Mouse (Mus musculus) intestine, postnatal 0 days (tissue): ENCODE measurements around the gene Sorbs2. TPM values are rescaled to one million over a fixed set of nuclear protein-coding genes. Genes with fewer than 3 reads are reported as not detected.

Source experiments
- ATAC-seq: fragments of 200-750 bp; cut with Nextera tagmentation; 2 replicates; pipeline ENCODE4 v1.8.0; 2017; ENCODE audit warnings: mild to moderate bottlenecking, moderate TSS enrichment, moderate library complexity
- H3K27ac ChIP-seq: fragments of 300-500 bp; sonication (generic); 2 replicates; pipeline ENCODE4 v1.5.1; 2014; ENCODE audit warnings: mild to moderate bottlenecking, low read depth, low read length, moderate library complexity
- H3K27me3 ChIP-seq: fragments of 300-500 bp; sonication (generic); replicated peaks from 2 replicates; pipeline ENCODE4 v1.6.1; 2014; ENCODE audit warnings: low read length, mixed read lengths; ENCODE audit not compliant: control insufficient read depth, insufficient read depth
- H3K36me3 ChIP-seq: fragments of 300-500 bp; sonication (generic); 2 replicates; pipeline ENCODE4 v1.6.1; 2014; ENCODE audit warnings: mild to moderate bottlenecking, moderate library complexity; ENCODE audit not compliant: control insufficient read depth, insufficient read depth
- H3K4me1 ChIP-seq: fragments of 300-500 bp; sonication (generic); replicated peaks from 2 replicates; pipeline ENCODE4 v1.6.1; 2014; ENCODE audit warnings: antibody characterized with exemption, low read length, mixed read lengths; ENCODE audit not compliant: control insufficient read depth, insufficient read depth
- H3K4me2 ChIP-seq: fragments of 300-500 bp; sonication (generic); replicated peaks from 2 replicates; pipeline ENCODE4 v1.6.1; 2014; ENCODE audit warnings: low read depth, mild to moderate bottlenecking, moderate library complexity
- H3K4me3 ChIP-seq: fragments of 300-500 bp; sonication (generic); 2 replicates; pipeline ENCODE4 v1.5.1; 2014; ENCODE audit warnings: low read depth, low read length
- H3K9ac ChIP-seq: fragments of 300-500 bp; sonication (generic); 2 replicates; pipeline ENCODE4 v1.6.1; 2014; ENCODE audit warnings: mild to moderate bottlenecking, low read depth, low read length
- H3K9me3 ChIP-seq: fragments of 300-500 bp; sonication (generic); 2 replicates; pipeline ENCODE4 v1.6.1; 2016; ENCODE audit warnings: mixed run types; ENCODE audit not compliant: control insufficient read depth
- CTCF ChIP-seq: sonication (generic); IDR thresholded peaks from 2 replicates; pipeline ENCODE4 v1.5.1; 2016; ENCODE audit warnings: low read depth, mild to moderate bottlenecking, control low read depth, antibody characterized with exemption, moderate library complexity
- WGBS: fragments of 180-500 bp; shearing (Covaris S2); extraction: QIAGEN DNeasy Blood & Tissue Kit; methylation state at CpG from one replicate; pipeline ENCODE4 v1.1.7; 2014; 5-methylcytosine and 5-hydroxymethylcytosine counted together
- polyA plus RNA-seq: library from polyadenylated mRNA; unstranded; fragments of >200 nt; fragmentation: Nextera tagmentation; extraction: Ambion mirVana; gene quantifications from 2 replicates; pipeline ENCODE4 v1.2.1, GENCODE M21; 2015

Gene Sorbs2
- polyA plus RNA-seq, 1 experiment from 2014 or later = 16.0 TPM

DNA sequence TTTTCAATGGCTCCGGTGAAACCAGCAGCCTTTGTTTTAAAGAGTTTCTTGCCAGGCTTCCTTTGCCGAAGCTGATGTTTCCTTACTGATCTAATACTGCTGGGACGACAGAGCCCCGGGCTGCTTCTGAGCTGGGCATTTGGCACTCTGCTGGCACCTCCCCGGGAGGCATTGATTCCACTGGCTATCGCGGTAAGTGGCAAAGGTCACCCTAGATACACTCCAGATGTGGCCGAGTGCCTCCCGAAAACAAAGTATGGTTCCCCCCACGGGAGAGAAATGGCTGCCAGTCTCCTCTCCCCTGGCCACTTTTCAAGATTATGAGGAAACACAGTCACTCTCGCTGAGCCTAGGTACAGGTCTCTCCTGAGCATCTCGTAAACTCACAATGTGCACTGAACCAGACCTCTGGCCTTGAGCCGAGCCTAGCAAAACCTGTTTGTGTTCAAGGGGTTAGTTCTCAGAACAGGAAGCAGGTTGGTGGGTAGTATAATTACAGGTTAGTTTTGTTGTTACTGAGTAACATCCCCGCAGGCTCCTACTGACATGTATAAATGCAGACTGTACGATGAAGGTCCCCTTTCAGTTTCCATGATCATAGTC is 114.1 kb downstream of the Sorbs2 start:
- 73% methylated on average over 15 of the region's 15 CpGs for WGBS
- 0 out of 2 replicates have a peak, but pooled peaks have one; percentile 16 for ATAC-seq
- no peaks in the 10 kb centered on the region for H3K36me3 ChIP-seq
- H3K4me2 ChIP-seq = no peak overlapping the region
- no peaks in the 10 kb centered on the region for H3K27me3 ChIP-seq
- TF ChIP-seq CTCF = no peak
- H3K9ac ChIP-seq = no peak overlapping the region
- no peak overlapping the region for H3K4me3 ChIP-seq
- no peaks in the 10 kb centered on the region for H3K9me3 ChIP-seq
- H3K4me1 ChIP-seq = no peaks in the 10 kb centered on the region
- H3K27ac ChIP-seq = no peak overlapping the region

DNA sequence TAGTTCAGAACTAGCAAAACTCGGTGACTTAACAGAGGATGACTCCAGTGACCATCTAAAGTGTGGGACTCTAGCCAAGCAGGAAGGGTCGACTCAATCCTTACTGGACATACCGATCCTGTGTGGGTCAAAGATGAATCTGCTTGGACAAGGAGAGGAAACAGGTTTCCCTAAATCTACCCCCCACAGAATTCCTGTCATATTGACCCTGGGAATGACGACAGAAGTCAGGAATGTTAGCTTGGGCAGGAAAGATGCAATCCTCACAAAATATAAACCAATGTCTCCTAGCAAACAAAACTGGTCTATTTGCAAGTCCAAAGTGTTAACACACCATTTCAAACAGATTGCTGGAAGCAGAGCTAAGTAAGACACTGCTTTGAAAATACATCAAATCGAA is 118.8 kb downstream of the Sorbs2 start:
- 53% methylated on average over 5 of the region's 5 CpGs for WGBS
- H3K4me2 ChIP-seq = no peak overlapping the region
- no peak overlapping the region for H3K4me3 ChIP-seq
- TF ChIP-seq CTCF = no peak
- H3K27ac ChIP-seq = no peak overlapping the region
- no peaks in the 10 kb centered on the region for H3K27me3 ChIP-seq
- ATAC-seq = no peak
- H3K9me3 ChIP-seq = no peaks in the 10 kb centered on the region
- no peak overlapping the region for H3K9ac ChIP-seq
- no peaks in the 10 kb centered on the region; the same call in 1 of the 2 replicates for H3K4me1 ChIP-seq
- H3K36me3 ChIP-seq = no peaks in the 10 kb centered on the region

DNA sequence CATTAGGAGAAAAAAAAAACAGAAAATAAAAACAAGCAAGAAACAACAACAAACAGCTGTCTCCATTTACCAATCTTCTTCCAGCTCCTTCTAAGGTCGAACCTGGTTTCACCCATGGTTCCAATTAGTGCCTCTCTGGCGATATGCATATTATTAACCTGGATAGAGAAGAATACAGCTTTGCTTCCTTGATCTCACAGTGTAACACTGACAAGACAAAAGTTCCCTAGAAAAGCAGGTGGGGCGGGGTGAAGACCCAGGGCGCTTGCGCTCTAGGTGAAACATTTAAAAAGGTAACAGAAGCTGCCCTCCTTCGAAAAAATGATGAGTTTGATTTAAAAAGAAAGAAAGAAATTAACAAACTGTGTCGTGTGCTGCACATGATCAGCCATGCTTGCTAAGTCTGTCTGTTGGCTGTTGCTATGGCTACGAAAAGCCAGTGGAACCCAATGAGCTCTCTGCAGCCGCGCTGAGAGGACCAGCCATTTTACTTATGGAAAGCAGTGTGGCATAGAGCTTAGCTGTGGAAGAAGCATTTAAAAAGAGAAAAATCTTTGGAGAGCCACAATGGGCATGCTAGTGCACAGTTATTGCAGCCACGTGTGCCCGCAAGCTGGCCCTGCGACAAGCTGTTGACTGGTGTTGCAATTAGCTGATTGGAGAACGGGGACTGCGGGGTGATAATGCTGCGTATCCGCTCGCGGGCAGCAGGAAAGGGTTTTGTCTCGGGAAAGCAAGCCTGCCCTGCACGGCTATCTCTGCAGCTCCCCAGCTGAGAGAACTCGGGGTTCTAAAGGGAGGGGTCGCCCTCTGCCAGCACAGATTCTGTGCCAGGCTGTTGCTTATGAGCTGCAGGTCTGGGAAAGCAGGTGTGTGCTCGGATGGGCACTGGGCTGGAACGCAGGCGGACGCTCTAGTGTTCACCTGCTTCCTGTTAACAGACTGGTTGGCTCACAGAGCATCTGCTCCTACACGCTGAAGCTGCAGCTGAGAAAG is 120.0 kb downstream of the Sorbs2 start:
- no peak for TF ChIP-seq CTCF
- no peaks in the 10 kb centered on the region; the same call in 1 of the 2 replicates for H3K4me1 ChIP-seq
- no peaks in the 10 kb centered on the region for H3K36me3 ChIP-seq
- 1% methylated on average over 28 of the region's 28 CpGs for WGBS
- H3K4me2 ChIP-seq = peak overlapping the region; percentile 91
- no peaks in the 10 kb centered on the region for H3K27me3 ChIP-seq
- peak overlapping the region; percentile 55; the same call in 1 of the 2 replicates for H3K9ac ChIP-seq
- no peaks in the 10 kb centered on the region for H3K9me3 ChIP-seq
- ATAC-seq = peak; percentile 89
- peak overlapping the region; percentile 62 for H3K4me3 ChIP-seq
- H3K27ac ChIP-seq = peak overlapping the region; percentile 74

- H3K36me3 ChIP-seq = no peaks in the 10 kb centered on the region
- 13% methylated on average over 9 of the region's 9 CpGs for WGBS
- no peak overlapping the region for H3K9ac ChIP-seq
- no peak for TF ChIP-seq CTCF
- H3K4me2 ChIP-seq = peak overlapping the region; percentile 91
- H3K4me3 ChIP-seq = peak overlapping the region; percentile 62
- no peaks in the 10 kb centered on the region for H3K27me3 ChIP-seq
- H3K9me3 ChIP-seq = no peaks in the 10 kb centered on the region
- 0 out of 2 replicates have a peak, but pooled peaks have one; percentile 35 for ATAC-seq
- H3K4me1 ChIP-seq = no peaks in the 10 kb centered on the region; the same call in 1 of the 2 replicates
- H3K27ac ChIP-seq = no peak overlapping the region
Measured at GRCm38 (mm10) chr8:45628421-45629065, 121.0 kb downstream of the Sorbs2 start.

- 37% methylated on average over 8 of the region's 8 CpGs for WGBS
- no peak overlapping the region for H3K9ac ChIP-seq
- no peak for TF ChIP-seq CTCF
- peak overlapping the region; percentile 62 for H3K4me3 ChIP-seq
- no peak overlapping the region for H3K27ac ChIP-seq
- H3K27me3 ChIP-seq = no peaks in the 10 kb centered on the region
- no peaks in the 10 kb centered on the region for H3K9me3 ChIP-seq
- H3K4me2 ChIP-seq = peak overlapping the region; percentile 91
- H3K4me1 ChIP-seq = no peaks in the 10 kb centered on the region; the same call in 1 of the 2 replicates
- H3K36me3 ChIP-seq = no peaks in the 10 kb centered on the region
- ATAC-seq = no peak
Measured at GRCm38 (mm10) chr8:45629066-45629430, 121.5 kb downstream of the Sorbs2 start.

DNA sequence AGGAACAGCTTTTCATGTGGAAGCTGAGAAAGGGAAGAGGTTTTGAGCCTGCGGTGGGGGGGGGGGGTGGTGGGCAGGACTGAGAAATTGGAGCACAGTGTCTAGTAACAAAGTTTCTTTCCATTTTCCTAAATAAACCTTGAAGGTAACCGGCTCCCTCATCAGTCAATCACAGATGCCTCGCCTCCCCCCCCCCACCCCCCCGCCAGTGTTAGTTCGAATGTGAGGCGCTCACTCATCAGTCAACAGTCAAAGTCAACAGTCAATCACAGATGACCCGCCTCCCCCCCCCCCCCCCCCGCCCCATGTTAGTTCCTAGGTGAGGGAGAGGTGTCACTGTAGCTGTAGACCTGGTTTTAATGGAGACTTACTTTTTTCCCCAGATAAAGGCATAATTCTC is 123.4 kb downstream of the Sorbs2 start:
- Histone ChIP-seq H3K4me3 (no peak overlapping the region), H3K4me1 (no peaks in the 10 kb centered on the region; the same call in 1 of the 2 replicates), H3K9ac (no peak overlapping the region), H3K27ac (no peak overlapping the region), H3K36me3 (no peaks in the 10 kb centered on the region), H3K27me3 (no peaks in the 10 kb centered on the region), H3K4me2 (no peak overlapping the region), H3K9me3 (no peaks in the 10 kb centered on the region)
- WGBS = 64% methylated on average over 8 of the region's 8 CpGs
- ATAC-seq = no peak
- no peak for TF ChIP-seq CTCF
